Mouse (Mus musculus) embryo, embryonic 11 days (tissue): ENCODE measurements at regions not wholly inside any gene's neighbourhood (a gene's known extent, or its start where the extent isn't known, plus 50 kb on each side); places are given as distances from the start of the nearest gene placed in this dataset.

Experiments used
- DNase-seq: peaks from one replicate; pipeline ENCODE4 v3.0.0-alpha.2; 2015

DNA sequence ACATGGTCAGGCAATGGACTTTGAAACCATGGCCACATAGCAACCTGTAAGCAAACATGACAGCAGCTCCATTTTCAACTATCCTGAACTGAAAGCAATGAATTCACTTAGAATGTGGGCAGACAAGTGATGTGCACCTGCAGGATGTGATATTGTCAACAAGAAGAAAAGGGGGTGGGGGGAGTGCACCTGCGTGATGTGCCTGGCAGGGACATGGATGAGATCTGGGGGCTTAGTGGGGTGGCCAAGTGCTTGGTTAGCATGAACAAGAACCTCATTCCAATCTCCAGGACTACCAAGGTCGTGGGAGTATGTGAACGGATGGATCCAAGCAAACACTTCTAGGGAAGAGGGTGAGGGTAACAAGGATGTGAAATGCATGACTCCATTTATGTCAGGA lies 453.1 kb upstream of the Hs6st1 start:
- DNase-seq, result no peak

DNA sequence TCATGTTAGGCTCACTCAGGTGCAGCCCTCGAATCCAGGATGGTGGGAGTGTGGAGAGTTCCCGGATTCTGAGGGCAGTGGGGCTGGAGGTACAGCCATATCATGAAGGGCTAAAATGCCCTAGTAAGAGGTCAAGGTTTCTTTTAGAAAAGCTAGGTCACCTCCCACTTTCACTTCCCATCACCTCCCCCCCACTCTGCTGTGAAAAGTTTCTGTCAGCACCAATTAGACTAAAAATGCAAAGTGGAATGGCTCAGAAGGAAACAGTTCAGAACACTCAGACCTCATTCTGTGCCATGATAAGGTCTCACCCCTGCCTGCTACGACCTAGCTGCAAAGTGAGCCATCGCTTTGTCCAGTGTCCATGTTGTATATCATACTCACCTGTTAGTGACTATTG lies 448.7 kb upstream of the Hs6st1 start:
- DNase-seq, result no peak

DNA sequence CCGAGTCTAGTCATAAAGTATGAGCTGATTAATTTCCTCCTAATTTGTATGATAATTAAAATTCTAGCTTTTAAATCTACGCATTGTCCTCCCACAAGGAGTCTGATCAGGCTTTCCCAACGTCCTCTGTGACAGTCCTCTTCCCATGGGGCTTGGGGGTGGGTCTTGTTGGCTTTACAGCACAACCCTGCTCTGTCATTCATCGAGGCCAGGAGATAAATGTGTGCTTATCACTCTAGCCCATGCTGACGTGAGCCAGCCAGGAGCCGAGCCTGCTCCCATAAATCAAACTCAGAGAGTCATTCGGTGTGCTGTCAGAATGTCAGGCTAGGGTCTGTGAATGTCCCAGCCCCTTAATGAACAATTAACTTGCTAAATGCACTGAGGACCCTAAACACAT lies 425.6 kb upstream of the Hs6st1 start:
- peak; percentile 18 for DNase-seq

- no peak for DNase-seq
Observed at GRCm38 (mm10) chr1:35653119-35653956, 414.9 kb upstream of the Hs6st1 start.

DNA sequence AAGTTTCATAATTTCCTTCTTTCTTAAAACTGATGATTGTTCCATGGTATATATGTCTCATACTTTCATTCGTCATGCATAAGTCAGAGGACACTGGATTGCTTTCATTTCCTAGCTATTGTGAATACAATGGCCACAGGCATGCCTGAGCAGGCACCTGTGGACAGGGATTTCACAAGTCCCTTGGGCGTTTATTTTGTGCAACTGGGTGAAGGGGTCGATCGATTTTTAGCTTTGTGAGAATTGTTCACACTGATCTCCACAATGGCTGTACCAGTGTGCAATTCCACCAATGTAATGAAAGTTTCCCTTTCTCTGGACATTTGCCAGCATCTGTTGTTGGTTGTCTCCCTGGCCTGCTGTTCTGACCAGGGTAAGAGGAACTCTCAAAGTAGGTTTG lies 405.2 kb upstream of the Hs6st1 start:
- DNase-seq, result no peak

DNA sequence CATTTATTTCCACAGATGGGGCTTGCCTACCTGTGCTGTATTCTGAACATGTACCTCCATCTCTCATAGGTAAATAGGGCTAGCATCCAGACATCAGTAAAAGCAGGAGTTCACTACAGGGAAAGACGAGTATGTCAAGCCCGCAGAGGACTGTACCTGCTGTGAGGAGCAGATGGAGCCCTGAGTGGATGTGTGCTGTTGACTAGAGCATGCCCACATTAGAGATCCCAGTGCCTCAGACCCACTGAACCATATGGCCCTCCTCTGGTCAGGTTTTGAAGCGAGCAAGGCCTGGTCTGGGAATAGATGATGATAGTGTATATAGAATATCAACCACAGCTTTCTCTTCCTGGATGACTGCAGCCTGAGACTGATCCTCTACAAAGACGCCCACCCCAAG lies 394.7 kb upstream of the Hs6st1 start:
- no peak for DNase-seq

- no peak for DNase-seq
Observed at GRCm38 (mm10) chr1:35673992-35674391, 394.2 kb upstream of the Hs6st1 start.

DNA sequence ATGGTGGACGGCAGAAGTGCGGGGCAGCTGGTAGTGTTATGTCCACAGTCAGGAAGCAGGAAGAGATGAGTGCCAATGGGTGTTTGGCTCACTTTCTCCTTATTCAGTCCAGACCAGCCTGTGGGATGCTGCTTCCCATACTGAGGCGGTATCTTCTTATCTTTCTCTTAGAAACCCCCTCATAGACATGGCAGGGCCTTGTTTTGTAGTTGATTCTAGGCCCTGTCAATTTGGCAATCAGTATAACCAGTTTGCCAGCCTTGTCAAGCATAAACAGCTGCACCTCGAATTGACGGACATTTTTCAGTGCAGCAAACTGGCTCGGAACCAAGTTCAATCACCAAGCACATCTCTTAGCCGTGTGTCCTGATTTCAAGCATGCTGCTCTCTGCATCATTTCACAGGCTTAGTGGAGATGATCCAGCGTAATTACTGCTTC lies 385.7 kb upstream of the Hs6st1 start:
- no peak for DNase-seq

- DNase-seq, result no peak
Observed at GRCm38 (mm10) chr1:35685651-35686050, 382.5 kb upstream of the Hs6st1 start.

DNA sequence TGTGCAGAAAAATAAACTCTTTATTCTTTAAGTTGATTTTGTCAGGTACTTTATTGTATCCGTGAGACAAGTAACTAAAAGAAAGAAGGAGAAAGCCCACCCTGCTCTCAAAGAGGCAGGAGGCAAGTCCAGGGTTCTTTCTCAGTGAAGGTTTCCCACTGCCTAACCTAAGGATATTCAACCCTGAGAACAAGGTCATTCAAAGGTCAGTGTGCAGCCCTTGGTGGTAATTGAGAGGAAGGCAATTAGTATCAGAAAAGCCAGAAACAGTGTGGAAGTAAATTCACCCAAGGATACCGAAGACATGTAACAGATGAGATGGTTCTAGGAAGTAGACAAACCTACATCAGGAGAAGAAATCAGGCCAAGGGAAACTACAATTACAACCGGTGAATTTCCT lies 373.9 kb upstream of the Hs6st1 start:
- peak; percentile 43 for DNase-seq

DNA sequence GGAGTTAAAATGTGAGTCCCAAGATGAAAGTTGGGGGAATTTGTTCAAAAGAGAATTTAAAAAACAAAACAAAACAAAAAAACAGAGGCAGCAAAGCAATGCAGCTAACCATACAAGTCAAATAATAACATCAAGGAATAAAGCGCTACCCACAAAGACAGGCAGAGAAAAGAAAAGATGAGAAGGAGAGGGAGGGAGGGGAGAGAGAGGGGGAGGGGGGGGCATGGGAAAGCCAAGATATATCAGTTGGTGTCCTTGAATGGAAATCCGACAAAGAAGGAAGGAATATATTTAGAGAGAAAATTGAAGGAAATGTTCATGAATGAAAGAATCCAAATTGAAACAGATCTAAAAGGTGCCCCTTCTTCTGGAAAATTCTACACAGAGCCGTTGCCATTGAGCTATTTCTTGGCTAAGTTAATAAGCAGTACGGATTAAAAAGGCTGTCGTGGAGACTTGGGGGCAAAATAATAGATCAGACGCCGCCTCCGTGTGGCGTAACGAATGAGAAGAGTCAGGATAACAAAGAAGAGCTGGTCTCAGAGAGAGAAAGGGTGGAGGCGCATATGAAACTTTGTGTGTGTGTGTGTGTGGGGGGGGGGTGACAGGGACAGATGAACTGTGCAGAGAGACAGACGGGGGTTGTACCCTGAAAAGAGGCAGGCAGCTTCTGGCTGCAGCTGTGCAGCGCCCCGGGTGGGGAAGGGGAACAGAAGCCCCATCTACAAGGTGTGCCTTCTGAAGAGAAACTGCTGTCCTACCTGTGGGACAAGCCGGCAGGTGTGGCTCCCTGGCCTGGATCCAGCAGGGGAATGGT lies 373.2 kb upstream of the Hs6st1 start:
- peak; percentile 64 for DNase-seq

DNA sequence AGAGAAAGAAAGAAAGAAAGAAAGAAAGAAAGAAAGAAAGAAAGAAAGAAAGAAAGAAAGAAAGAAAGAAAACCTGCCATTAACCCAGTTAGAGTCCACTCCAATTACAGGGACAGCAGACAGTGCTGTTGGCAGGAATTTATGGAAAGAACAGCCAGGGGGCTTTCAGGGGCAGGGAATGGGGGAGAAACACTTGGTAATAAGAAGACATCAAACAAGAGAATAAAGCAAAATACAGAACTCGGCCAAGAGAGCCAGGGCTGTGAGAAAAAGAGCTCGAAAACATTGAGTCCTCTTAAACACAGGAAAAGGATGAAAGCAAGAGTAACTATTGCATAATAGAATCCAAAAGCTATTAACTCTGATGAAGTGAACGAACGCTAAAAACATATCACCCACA lies 371.0 kb upstream of the Hs6st1 start:
- no peak for DNase-seq

DNA sequence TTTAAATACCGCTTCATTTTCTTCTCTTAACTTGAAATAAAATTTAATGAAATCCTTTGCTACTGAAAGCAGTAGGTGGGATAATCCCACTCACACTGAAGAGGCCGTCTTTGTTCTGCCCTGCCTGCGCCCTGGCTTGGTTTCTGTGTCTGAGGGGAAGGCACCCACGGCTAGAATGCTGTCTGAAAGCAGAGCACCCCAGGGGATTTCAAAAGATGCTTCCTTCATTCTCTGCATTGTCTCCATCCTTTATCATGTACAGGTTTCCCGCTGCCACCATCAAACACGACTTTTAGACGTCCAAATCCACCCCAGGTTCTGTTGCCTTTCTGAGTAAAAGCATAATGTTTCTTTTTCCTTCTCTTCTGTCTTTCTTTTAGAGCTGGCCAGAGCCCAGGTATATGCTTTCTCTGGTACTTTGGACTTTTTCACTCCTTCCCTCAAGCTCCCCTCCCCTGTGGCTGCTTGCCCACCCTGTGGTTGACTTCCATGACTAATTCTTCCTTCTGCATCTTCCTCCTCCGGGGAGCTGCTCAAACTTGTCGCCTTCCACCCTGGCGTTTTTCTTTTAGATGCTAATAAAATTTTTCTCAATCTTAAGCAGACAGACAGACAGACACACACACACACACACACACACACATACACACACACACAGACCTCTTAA lies 370.2 kb upstream of the Hs6st1 start:
- no peak for DNase-seq

- DNase-seq, result no peak
Observed at GRCm38 (mm10) chr1:35702585-35702984, 365.6 kb upstream of the Hs6st1 start.

- DNase-seq, result no peak
Observed at GRCm38 (mm10) chr1:35706336-35706735, 361.9 kb upstream of the Hs6st1 start.

- no peak for DNase-seq
Observed at GRCm38 (mm10) chr1:35708176-35708788, 359.9 kb upstream of the Hs6st1 start.

GRCm38 (mm10) chr1:35709214-35709613 lies 359.0 kb upstream of the Hs6st1 start:
- DNase-seq, result no peak

GRCm38 (mm10) chr1:35713961-35714360 lies 354.2 kb upstream of the Hs6st1 start:
- no peak for DNase-seq

GRCm38 (mm10) chr1:35715931-35716330 lies 352.3 kb upstream of the Hs6st1 start:
- no peak for DNase-seq

DNA sequence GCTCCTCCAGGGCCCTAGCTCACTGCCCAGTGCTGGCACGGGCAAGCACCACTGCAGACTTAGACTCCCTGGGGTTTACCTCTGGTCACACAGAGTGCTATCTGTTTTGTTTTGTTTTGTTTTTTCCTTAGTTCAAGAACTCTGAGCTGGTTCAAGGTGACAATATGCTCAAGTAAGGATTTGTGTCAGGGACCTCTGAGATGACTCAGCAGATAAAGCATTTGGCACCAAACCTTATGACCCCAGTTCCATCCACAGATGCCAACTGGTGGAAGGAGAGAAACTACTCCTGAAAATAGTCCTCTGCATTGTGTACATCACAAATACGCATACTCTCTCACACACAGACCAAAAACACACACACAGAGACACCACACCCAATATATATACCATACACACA lies 351.0 kb upstream of the Hs6st1 start:
- no peak for DNase-seq

DNA sequence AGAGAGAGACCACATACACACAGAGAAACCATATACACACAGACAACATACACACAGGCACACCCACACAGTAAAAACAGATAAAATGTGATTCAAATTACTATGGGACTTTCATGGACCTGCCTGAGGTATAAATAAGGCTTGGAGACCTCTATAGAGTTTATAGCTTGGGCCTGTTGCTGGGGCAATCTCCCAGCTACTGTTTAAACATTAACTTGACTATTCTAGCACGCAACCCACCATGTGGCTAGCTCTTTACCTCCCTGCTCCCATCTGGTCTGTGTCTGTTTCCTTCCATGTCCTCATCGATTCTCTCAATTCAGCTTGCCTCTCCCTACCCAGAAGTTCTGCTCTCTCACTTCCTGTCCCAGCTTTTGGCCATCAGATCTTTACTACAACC lies 350.5 kb upstream of the Hs6st1 start:
- no peak for DNase-seq

DNA sequence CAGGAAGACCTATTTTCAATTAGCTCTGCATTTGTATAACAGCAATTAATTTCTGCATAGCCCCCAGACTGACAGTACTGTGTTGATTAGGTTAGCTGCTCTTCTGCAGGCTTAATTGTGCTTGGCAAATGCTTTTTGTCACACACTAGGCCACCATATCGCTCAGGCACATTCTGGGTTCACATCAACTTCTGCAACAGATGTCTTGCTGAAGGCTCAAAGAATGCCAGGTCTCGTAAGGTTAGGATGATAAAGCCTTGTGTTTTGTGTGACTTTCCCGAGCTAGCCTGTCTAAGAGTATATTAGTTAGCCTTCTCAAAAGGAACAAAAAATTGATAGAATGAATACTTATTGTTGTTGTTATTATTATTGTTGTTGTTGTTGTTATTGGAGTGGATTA lies 348.1 kb upstream of the Hs6st1 start:
- DNase-seq, result no peak

- no peak for DNase-seq
Observed at GRCm38 (mm10) chr1:35724366-35724900, 343.8 kb upstream of the Hs6st1 start.
